Mouse (Mus musculus) splenic B cell, adult 2 months (primary cell): ENCODE measurements around the gene Pawr.

Experiments used
- DNase-seq: peaks from one replicate; pipeline ENCODE4 v3.0.0-alpha.2; 2011; ENCODE audit warnings: low read depth, low spot score
- H3K27me3 ChIP-seq: 2 replicates; pipeline ENCODE4 v1.6.1; 2012; ENCODE audit warnings: mild to moderate bottlenecking, low read length, moderate library complexity, mixed read lengths; ENCODE audit not compliant: control insufficient read depth, poor library complexity, insufficient read depth, severe bottlenecking
- H3K36me3 ChIP-seq: 2 replicates; pipeline ENCODE4 v1.6.1; 2012; ENCODE audit warnings: mild to moderate bottlenecking, low read length, moderate library complexity, mixed read lengths; ENCODE audit not compliant: control insufficient read depth, poor library complexity, insufficient read depth, severe bottlenecking

Gene Pawr

GRCm38 (mm10) chr10:108298261-108298660 is 33.7 kb upstream of the Pawr start:
- DNase-seq = no peak
- H3K36me3 ChIP-seq = no peaks in the 10 kb centered on the region
- H3K27me3 ChIP-seq = no peaks in the 10 kb centered on the region

GRCm38 (mm10) chr10:108298841-108299545 is 32.9 kb upstream of the Pawr start:
- no peak for DNase-seq
- Histone ChIP-seq H3K36me3 (no peaks in the 10 kb centered on the region), H3K27me3 (no peaks in the 10 kb centered on the region)

GRCm38 (mm10) chr10:108299828-108300227 is 32.1 kb upstream of the Pawr start:
- no peaks in the 10 kb centered on the region for H3K27me3 ChIP-seq
- H3K36me3 ChIP-seq = no peaks in the 10 kb centered on the region
- DNase-seq = no peak

GRCm38 (mm10) chr10:108300843-108301242 is 31.1 kb upstream of the Pawr start:
- DNase-seq = peak; percentile 73
- H3K36me3 ChIP-seq = no peaks in the 10 kb centered on the region
- H3K27me3 ChIP-seq = no peaks in the 10 kb centered on the region

GRCm38 (mm10) chr10:108307772-108308171 is 24.1 kb upstream of the Pawr start:
- H3K27me3 ChIP-seq = no peaks in the 10 kb centered on the region
- DNase-seq = no peak

GRCm38 (mm10) chr10:108310195-108310594 is 21.7 kb upstream of the Pawr start:
- no peak for DNase-seq
- no peaks in the 10 kb centered on the region for H3K36me3 ChIP-seq

More at GRCm38 (mm10) chr10:108307772-108308171, 24.1 kb upstream of the Pawr start:
- no peaks in the 10 kb centered on the region for H3K36me3 ChIP-seq

GRCm38 (mm10) chr10:108311396-108311795 is 20.5 kb upstream of the Pawr start:
- Histone ChIP-seq H3K36me3 (no peaks in the 10 kb centered on the region), H3K27me3 (no peaks in the 10 kb centered on the region)
- DNase-seq = no peak

More at GRCm38 (mm10) chr10:108310195-108310594, 21.7 kb upstream of the Pawr start:
- no peaks in the 10 kb centered on the region for H3K27me3 ChIP-seq

GRCm38 (mm10) chr10:108313845-108314244 is 18.1 kb upstream of the Pawr start:
- no peaks in the 10 kb centered on the region for H3K27me3 ChIP-seq
- no peak for DNase-seq
- H3K36me3 ChIP-seq = no peaks in the 10 kb centered on the region

GRCm38 (mm10) chr10:108314396-108314795 is 17.5 kb upstream of the Pawr start:
- Histone ChIP-seq H3K36me3 (no peaks in the 10 kb centered on the region), H3K27me3 (no peaks in the 10 kb centered on the region)
- no peak for DNase-seq

- Histone ChIP-seq H3K36me3 (no peaks in the 10 kb centered on the region), H3K27me3 (no peaks in the 10 kb centered on the region)
- no peak for DNase-seq
Measured at GRCm38 (mm10) chr10:108315236-108315635, 16.7 kb upstream of the Pawr start.

- no peaks in the 10 kb centered on the region for H3K36me3 ChIP-seq
- DNase-seq = no peak
- no peaks in the 10 kb centered on the region; the same call in 1 of the 2 replicates for H3K27me3 ChIP-seq
Measured at GRCm38 (mm10) chr10:108328356-108328755, 3.6 kb upstream of the Pawr start.

GRCm38 (mm10) chr10:108328983-108329382 is 2.9 kb upstream of the Pawr start:
- no peak for DNase-seq
- no peaks in the 10 kb centered on the region for H3K36me3 ChIP-seq
- no peaks in the 10 kb centered on the region; the same call in none of the 2 replicates for H3K27me3 ChIP-seq

- Histone ChIP-seq H3K27me3 (no peaks in the 10 kb centered on the region; the same call in none of the 2 replicates), H3K36me3 (no peaks in the 10 kb centered on the region)
- DNase-seq = no peak
Measured at GRCm38 (mm10) chr10:108329771-108330170, 2.1 kb upstream of the Pawr start.

- Histone ChIP-seq H3K36me3 (no peaks in the 10 kb centered on the region), H3K27me3 (no peaks in the 10 kb centered on the region; the same call in none of the 2 replicates)
- DNase-seq = no peak
Measured at GRCm38 (mm10) chr10:108330964-108331363, 957 bp upstream of the Pawr start.

- Histone ChIP-seq H3K36me3 (no peaks in the 10 kb centered on the region), H3K27me3 (no peaks in the 10 kb centered on the region; the same call in none of the 2 replicates)
- peak; percentile 6 for DNase-seq
Measured at GRCm38 (mm10) chr10:108332571-108333541, 935 bp downstream of the Pawr start.
